Mouse (Mus musculus) right cerebral cortex, postnatal 25 days (tissue): ENCODE results near the gene Defb23.
"Not testable (repeated sequence)": the region's sequence is repeated elsewhere in the genome, so short reads cannot be mapped to it uniquely, and the experiment has no call there.

Experiments
- DNase-seq: peaks from one replicate; pipeline ENCODE4 v3.0.0; 2022

The Defb23 gene

GRCm38 (mm10) chr2:152436983-152437860, 27.2 kb downstream of the Defb23 start:
- peak; percentile 85 for DNase-seq

GRCm38 (mm10) chr2:152436405-152436901, 28.0 kb downstream of the Defb23 start:
- DNase-seq = no peak

- not testable (repeated sequence) for DNase-seq
Measured at GRCm38 (mm10) chr2:152428481-152428880, 35.9 kb downstream of the Defb23 start.

GRCm38 (mm10) chr2:152427493-152427892, 36.9 kb downstream of the Defb23 start:
- DNase-seq = peak; percentile 39

GRCm38 (mm10) chr2:152415786-152416185, 48.6 kb downstream of the Defb23 start:
- DNase-seq = no peak

- DNase-seq = no peak
Measured at GRCm38 (mm10) chr2:152415287-152415686, 49.1 kb downstream of the Defb23 start, which contains the start of gene 6820408C15Rik. 6820408C15Rik (plus strand) TSS chr2:152415587.

GRCm38 (mm10) chr2:152414591-152415165, 49.7 kb downstream of the Defb23 start, which contains the start of gene Zcchc3:
Zcchc3 (minus strand) TSS chr2:152415027.
- peak; percentile 89 for DNase-seq

GRCm38 (mm10) chr2:152413765-152414584, 50.4 kb downstream of the Defb23 start:
- peak; percentile 43 for DNase-seq

GRCm38 (mm10) chr2:152413158-152413764, 51.2 kb downstream of the Defb23 start:
- no peak for DNase-seq

GRCm38 (mm10) chr2:152412526-152413157, 51.8 kb downstream of the Defb23 start:
- no peak for DNase-seq

- DNase-seq = no peak
Measured at GRCm38 (mm10) chr2:152411471-152411870, 52.9 kb downstream of the Defb23 start.

- peak; percentile 67 for DNase-seq
Measured at GRCm38 (mm10) chr2:152410971-152411371, 53.4 kb downstream of the Defb23 start.

- no peak for DNase-seq
Measured at GRCm38 (mm10) chr2:152409781-152410180, 54.6 kb downstream of the Defb23 start.
